Mouse (Mus musculus): ENCODE measurements around the gene Rras2. TPM values are rescaled to one million over a fixed set of nuclear protein-coding genes. Genes with fewer than 3 reads are reported as not detected.
A peak's percentile ranks its signal among the peaks of the same experiment; 100 is the strongest.

Gene Rras2
- polyA plus RNA-seq, 1 experiment: 56.6 TPM

- Histone ChIP-seq H3K4me1 (ENCODE audit: control insufficient read depth, insufficient read depth, low read length) (peaks cover 27% of the 10 kb centered on the region), H3K4me3 (ENCODE audit: insufficient read depth, low read length) (no peak overlapping the region)
- no peak for TF ChIP-seq POLR2A (IDR thresholded peaks at IDR 0.05; ENCODE audit: low read depth, low read length)
- no peak for TF ChIP-seq CTCF (IDR thresholded peaks at IDR 0.05; ENCODE audit: borderline replicate concordance, insufficient read depth, low read length)
These were observed 48.5 kb downstream of the Rras2 start for GRCm38 (mm10) chr7:114068956-114069533.

GRCm38 (mm10) chr7:114066529-114067178, 50.9 kb downstream of the Rras2 start:
- Histone ChIP-seq H3K4me1 (ENCODE audit: control insufficient read depth, insufficient read depth, low read length) (peaks cover 29% of the 10 kb centered on the region), H3K4me3 (ENCODE audit: insufficient read depth, low read length) (no peak overlapping the region), H3K27ac (ENCODE audit: insufficient read depth, low read length) (no peak overlapping the region)
- TF ChIP-seq CTCF (IDR thresholded peaks at IDR 0.05; ENCODE audit: borderline replicate concordance, insufficient read depth, low read length) (peak; percentile 76), POLR2A (IDR thresholded peaks at IDR 0.05; ENCODE audit: low read depth, low read length) (no peak)

More at GRCm38 (mm10) chr7:114068956-114069533, 48.5 kb downstream of the Rras2 start:
- no peak overlapping the region for H3K27ac ChIP-seq (ENCODE audit: insufficient read depth, low read length)

DNA sequence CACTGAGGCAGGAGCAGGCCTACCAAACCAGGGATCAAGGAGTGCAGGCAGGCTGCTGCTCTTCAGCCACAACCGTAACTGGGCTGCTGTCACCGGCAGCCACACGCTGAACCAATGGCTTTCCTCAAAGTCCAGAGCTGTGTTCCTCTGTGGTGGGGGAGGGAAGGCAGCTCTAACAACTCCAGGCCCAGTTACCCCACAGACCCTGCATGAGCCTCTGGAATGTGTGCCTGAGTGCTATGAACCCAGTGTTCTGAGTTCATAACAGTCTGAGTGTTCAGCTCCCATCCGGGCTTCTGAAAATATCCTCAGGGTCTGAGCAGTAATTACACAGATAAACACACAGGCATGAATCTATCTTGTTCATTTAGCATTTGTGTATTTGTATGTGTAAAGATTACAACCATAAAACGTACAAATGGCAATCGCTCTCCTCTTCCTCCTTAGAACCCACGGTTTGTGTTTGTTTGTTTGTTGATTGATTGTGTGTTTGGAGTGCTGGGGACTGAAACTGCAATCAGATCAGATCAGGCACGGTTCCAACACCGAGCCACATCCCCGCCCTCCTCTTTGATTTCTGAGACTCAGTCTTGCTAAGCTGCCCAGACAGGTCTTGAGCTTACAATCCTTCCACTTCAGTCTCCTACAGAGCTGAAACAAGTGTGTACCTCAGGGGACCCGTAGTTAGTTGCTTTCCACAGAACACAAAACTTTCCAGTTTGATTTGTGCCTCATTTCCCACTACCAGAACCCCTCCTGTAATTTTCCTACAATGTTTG, 52.0 kb downstream of the Rras2 start:
- no peak overlapping the region for H3K27ac ChIP-seq (ENCODE audit: insufficient read depth, low read length)
- no peak overlapping the region for H3K4me3 ChIP-seq (ENCODE audit: insufficient read depth, low read length)
- peaks cover 26% of the 10 kb centered on the region for H3K4me1 ChIP-seq (ENCODE audit: control insufficient read depth, insufficient read depth, low read length)
- TF ChIP-seq CTCF (IDR thresholded peaks at IDR 0.05; ENCODE audit: borderline replicate concordance, insufficient read depth, low read length) (no peak), POLR2A (IDR thresholded peaks at IDR 0.05; ENCODE audit: low read depth, low read length) (no peak)

DNA sequence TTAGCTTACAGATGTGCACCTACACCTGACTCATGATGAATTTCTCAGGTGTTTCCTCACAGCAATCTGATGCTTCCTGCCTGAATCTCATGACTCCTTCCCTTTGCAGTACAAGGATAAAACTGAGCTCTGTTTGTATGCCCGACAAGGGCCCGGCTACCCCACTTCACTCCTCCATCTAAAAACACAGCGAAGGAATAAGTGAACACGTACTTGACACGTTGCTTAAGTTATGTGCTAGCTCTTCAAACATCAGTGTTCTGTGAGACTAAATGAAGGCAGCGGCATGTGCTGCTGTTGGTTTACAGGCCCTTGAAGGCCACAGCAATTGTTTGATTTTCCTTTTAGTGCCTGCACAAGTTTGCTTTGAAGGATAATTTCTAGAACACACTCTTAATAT, 53.6 kb downstream of the Rras2 start:
- peaks cover 19% of the 10 kb centered on the region; the same call in 1 of the 2 replicates for H3K4me1 ChIP-seq (ENCODE audit: control insufficient read depth, insufficient read depth, low read length)
- no peak overlapping the region for H3K4me3 ChIP-seq (ENCODE audit: insufficient read depth, low read length)
- H3K27ac ChIP-seq (ENCODE audit: insufficient read depth, low read length): no peak overlapping the region
- TF ChIP-seq POLR2A (IDR thresholded peaks at IDR 0.05; ENCODE audit: low read depth, low read length): no peak
- TF ChIP-seq CTCF (IDR thresholded peaks at IDR 0.05; ENCODE audit: borderline replicate concordance, insufficient read depth, low read length): no peak

GRCm38 (mm10) chr7:114063534-114063933, 54.0 kb downstream of the Rras2 start:
- TF ChIP-seq POLR2A (IDR thresholded peaks at IDR 0.05; ENCODE audit: low read depth, low read length): no peak
- TF ChIP-seq CTCF (IDR thresholded peaks at IDR 0.05; ENCODE audit: borderline replicate concordance, insufficient read depth, low read length): no peak
- no peak overlapping the region for H3K27ac ChIP-seq (ENCODE audit: insufficient read depth, low read length)
- H3K4me1 ChIP-seq (ENCODE audit: control insufficient read depth, insufficient read depth, low read length): peaks cover 19% of the 10 kb centered on the region; the same call in 1 of the 2 replicates
- H3K4me3 ChIP-seq (ENCODE audit: insufficient read depth, low read length): no peak overlapping the region

DNA sequence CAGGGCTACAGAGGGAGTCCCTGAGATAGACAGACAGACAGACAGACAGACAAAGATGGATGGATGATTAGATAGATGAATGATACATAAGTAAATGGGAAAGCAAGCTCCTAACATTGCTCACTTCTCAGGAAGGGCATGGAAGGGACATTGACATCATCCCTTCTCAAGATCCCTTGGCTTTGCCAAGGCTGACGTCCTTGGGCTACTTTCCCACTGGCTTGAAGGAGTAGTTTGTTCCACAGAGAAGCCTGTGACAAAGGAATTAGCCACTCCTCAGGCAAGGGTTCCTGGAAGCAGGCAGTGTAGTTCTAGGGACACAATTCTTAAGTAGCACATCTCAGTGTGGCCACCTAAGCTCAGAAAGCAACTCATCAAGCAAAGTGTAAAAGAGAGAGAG, 55.1 kb downstream of the Rras2 start:
- TF ChIP-seq POLR2A (IDR thresholded peaks at IDR 0.05; ENCODE audit: low read depth, low read length) (no peak), CTCF (IDR thresholded peaks at IDR 0.05; ENCODE audit: borderline replicate concordance, insufficient read depth, low read length) (no peak)
- H3K27ac ChIP-seq (ENCODE audit: insufficient read depth, low read length): no peak overlapping the region
- peaks cover 19% of the 10 kb centered on the region; the same call in 1 of the 2 replicates for H3K4me1 ChIP-seq (ENCODE audit: control insufficient read depth, insufficient read depth, low read length)
- H3K4me3 ChIP-seq (ENCODE audit: insufficient read depth, low read length): no peak overlapping the region

GRCm38 (mm10) chr7:114060445-114060844, 57.1 kb downstream of the Rras2 start:
- Histone ChIP-seq H3K4me1 (ENCODE audit: control insufficient read depth, insufficient read depth, low read length) (peaks cover 10% of the 10 kb centered on the region; the same call in 1 of the 2 replicates), H3K4me3 (ENCODE audit: insufficient read depth, low read length) (no peak overlapping the region), H3K27ac (ENCODE audit: insufficient read depth, low read length) (no peak overlapping the region)
- TF ChIP-seq CTCF (IDR thresholded peaks at IDR 0.05; ENCODE audit: borderline replicate concordance, insufficient read depth, low read length) (no peak), POLR2A (IDR thresholded peaks at IDR 0.05; ENCODE audit: low read depth, low read length) (no peak)

GRCm38 (mm10) chr7:114058927-114059441, 58.6 kb downstream of the Rras2 start:
- TF ChIP-seq CTCF (IDR thresholded peaks at IDR 0.05; ENCODE audit: borderline replicate concordance, insufficient read depth, low read length) (no peak), POLR2A (IDR thresholded peaks at IDR 0.05; ENCODE audit: low read depth, low read length) (no peak)

DNA sequence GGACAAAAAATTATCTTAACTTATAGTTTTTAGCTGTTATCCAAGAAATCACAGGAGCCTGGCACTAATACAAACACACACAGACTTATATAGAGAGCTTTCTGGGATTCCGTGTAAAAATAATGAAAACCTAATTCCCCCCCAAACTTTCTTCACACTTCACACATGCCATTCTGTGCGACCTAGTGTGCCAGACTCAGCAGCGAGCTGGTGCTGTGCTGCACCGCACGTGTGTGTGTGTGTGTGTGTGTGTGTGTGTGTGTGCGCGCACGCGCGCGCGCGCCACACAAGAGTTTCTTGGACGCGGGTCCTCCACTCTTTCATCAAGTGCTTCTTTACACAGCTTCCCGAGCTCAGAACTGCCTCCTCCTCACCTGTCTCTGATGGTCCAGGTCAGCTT, 59.4 kb downstream of the Rras2 start:
- Histone ChIP-seq H3K4me3 (ENCODE audit: insufficient read depth, low read length) (no peak overlapping the region), H3K4me1 (ENCODE audit: control insufficient read depth, insufficient read depth, low read length) (no peaks in the 10 kb centered on the region), H3K27ac (ENCODE audit: insufficient read depth, low read length) (no peak overlapping the region)
- no peak for TF ChIP-seq POLR2A (IDR thresholded peaks at IDR 0.05; ENCODE audit: low read depth, low read length)
- TF ChIP-seq CTCF (IDR thresholded peaks at IDR 0.05; ENCODE audit: borderline replicate concordance, insufficient read depth, low read length): no peak

More at GRCm38 (mm10) chr7:114058927-114059441, 58.6 kb downstream of the Rras2 start:
- Histone ChIP-seq H3K4me3 (ENCODE audit: insufficient read depth, low read length) (no peak overlapping the region), H3K4me1 (ENCODE audit: control insufficient read depth, insufficient read depth, low read length) (0 out of 2 replicates have a peak, but pooled peaks cover 6% of the 10 kb centered on the region), H3K27ac (ENCODE audit: insufficient read depth, low read length) (no peak overlapping the region)

All from embryonic fibroblast, embryonic 13.5 days (primary cell).